Mouse (Mus musculus) A20 (cell line): ENCODE results near the gene Mroh2a.

Source experiments
- DNase-seq: peaks from one replicate; pipeline ENCODE4 v3.0.0-alpha.2; 2011; ENCODE audit warnings: low read depth, low spot score

Mroh2a gene

GRCm38 (mm10) chr1:88235046-88235893 lies 8.5 kb downstream of the Mroh2a start:
- DNase-seq: no peak

- no peak for DNase-seq
Measured at GRCm38 (mm10) chr1:88235894-88236415, 9.2 kb downstream of the Mroh2a start.

GRCm38 (mm10) chr1:88237311-88237710 lies 10.5 kb downstream of the Mroh2a start:
- DNase-seq: no peak

GRCm38 (mm10) chr1:88238771-88239170 lies 12.0 kb downstream of the Mroh2a start:
- DNase-seq: no peak

- no peak for DNase-seq
Measured at GRCm38 (mm10) chr1:88240072-88240471, 13.3 kb downstream of the Mroh2a start.

- no peak for DNase-seq
Measured at GRCm38 (mm10) chr1:88240579-88240978, 13.8 kb downstream of the Mroh2a start.

GRCm38 (mm10) chr1:88243861-88244260 lies 17.1 kb downstream of the Mroh2a start:
- DNase-seq: no peak

GRCm38 (mm10) chr1:88245881-88246280 lies 19.1 kb downstream of the Mroh2a start:
- DNase-seq: no peak

GRCm38 (mm10) chr1:88246386-88246785 lies 19.6 kb downstream of the Mroh2a start:
- DNase-seq: no peak

- no peak for DNase-seq
Measured at GRCm38 (mm10) chr1:88247660-88248059, 20.9 kb downstream of the Mroh2a start.

GRCm38 (mm10) chr1:88248658-88249057 lies 21.9 kb downstream of the Mroh2a start:
- DNase-seq: no peak

GRCm38 (mm10) chr1:88249596-88249995 lies 22.8 kb downstream of the Mroh2a start:
- no peak for DNase-seq

- no peak for DNase-seq
Measured at GRCm38 (mm10) chr1:88250023-88250422, 23.2 kb downstream of the Mroh2a start.

GRCm38 (mm10) chr1:88253106-88253505 lies 26.3 kb downstream of the Mroh2a start:
- peak; percentile 86 for DNase-seq

GRCm38 (mm10) chr1:88253540-88253939 lies 26.8 kb downstream of the Mroh2a start:
- no peak for DNase-seq

- no peak for DNase-seq
Measured at GRCm38 (mm10) chr1:88254793-88255465, 28.1 kb downstream of the Mroh2a start.

GRCm38 (mm10) chr1:88255466-88255857 lies 28.7 kb downstream of the Mroh2a start:
- no peak for DNase-seq

- no peak for DNase-seq
Measured at GRCm38 (mm10) chr1:88255989-88256754, 29.4 kb downstream of the Mroh2a start.

GRCm38 (mm10) chr1:88256886-88257663 lies 30.3 kb downstream of the Mroh2a start:
- no peak for DNase-seq

- DNase-seq: no peak
Measured at GRCm38 (mm10) chr1:88257681-88258080, 30.9 kb downstream of the Mroh2a start.

GRCm38 (mm10) chr1:88258361-88258760 lies 31.6 kb downstream of the Mroh2a start:
- no peak for DNase-seq
